Mouse (Mus musculus): Measurements from ENCODE around the gene 4833439L19Rik. TPM values are rescaled to one million over a fixed set of nuclear protein-coding genes. Genes with fewer than 3 reads are reported as not detected.

The 4833439L19Rik gene
- polyA plus RNA-seq, 1 experiment: 60.8 TPM

DNA sequence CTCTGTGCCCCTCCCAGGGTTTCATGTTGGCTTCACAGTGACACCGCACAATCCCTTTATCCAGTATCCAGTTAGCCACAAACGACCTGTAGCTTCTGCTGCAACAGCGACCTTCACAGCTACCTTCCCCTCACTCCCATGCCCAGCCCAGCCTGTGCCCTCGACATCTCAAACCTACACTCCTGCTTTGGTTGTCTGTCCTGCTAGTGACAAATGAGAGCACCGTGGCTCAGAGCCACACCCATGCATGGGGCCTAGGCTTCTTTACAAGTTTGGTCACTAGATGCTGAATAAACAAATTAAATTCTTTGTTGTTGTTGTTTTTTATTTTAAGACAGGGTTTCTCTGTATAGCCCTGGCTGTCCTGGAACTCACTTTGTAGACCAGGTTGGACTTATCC lies 42.0 kb upstream of the 4833439L19Rik start:
- H3K4me1 ChIP-seq (ENCODE audit: control insufficient read depth, insufficient read depth, low read length): peaks cover 13% of the 10 kb centered on the region
- no peak overlapping the region for H3K4me3 ChIP-seq (ENCODE audit: control insufficient read depth, low read depth, low read length)
- no peak overlapping the region for H3K27ac ChIP-seq (ENCODE audit: control insufficient read depth, insufficient read depth, low read depth, low read length)
- H3K36me3 ChIP-seq (ENCODE audit: control insufficient read depth, insufficient read depth, low read length): no peaks in the 10 kb centered on the region
- TF ChIP-seq CTCF (IDR thresholded peaks at IDR 0.05; ENCODE audit: control insufficient read depth, insufficient read depth, insufficient replicate concordance, low read depth, low read length): no peak
- no peak for TF ChIP-seq POLR2A (IDR thresholded peaks at IDR 0.05; ENCODE audit: control insufficient read depth, low read depth, low read length)
- H3K27me3 ChIP-seq (ENCODE audit: control insufficient read depth, insufficient read depth, low read length): no peaks in the 10 kb centered on the region

DNA sequence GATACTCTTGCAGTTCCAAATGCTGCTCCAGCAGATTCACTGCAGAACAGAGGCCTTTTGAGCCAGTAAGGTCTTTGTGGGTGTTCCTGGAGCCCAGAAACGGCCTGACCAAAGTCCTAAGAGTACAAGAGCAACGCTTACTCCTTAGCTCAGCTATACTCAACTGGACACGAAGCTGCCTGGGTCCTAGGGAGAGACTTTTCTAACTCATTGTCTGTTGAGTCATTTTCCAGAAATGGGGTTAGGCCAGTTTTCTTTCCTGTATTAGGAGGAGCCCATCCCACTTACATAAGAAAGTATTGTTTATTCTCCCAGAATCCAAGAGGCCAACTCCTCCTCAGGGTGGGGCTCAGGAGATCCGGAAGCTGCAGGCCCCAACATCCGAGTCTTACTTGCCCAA lies 40.2 kb upstream of the 4833439L19Rik start:
- Histone ChIP-seq H3K27ac (ENCODE audit: control insufficient read depth, insufficient read depth, low read depth, low read length) (no peak overlapping the region), H3K27me3 (ENCODE audit: control insufficient read depth, insufficient read depth, low read length) (no peaks in the 10 kb centered on the region), H3K4me3 (ENCODE audit: control insufficient read depth, low read depth, low read length) (no peak overlapping the region), H3K36me3 (ENCODE audit: control insufficient read depth, insufficient read depth, low read length) (no peaks in the 10 kb centered on the region), H3K4me1 (ENCODE audit: control insufficient read depth, insufficient read depth, low read length) (peaks cover 6% of the 10 kb centered on the region)
- no peak for TF ChIP-seq POLR2A (IDR thresholded peaks at IDR 0.05; ENCODE audit: control insufficient read depth, low read depth, low read length)
- no peak for TF ChIP-seq CTCF (IDR thresholded peaks at IDR 0.05; ENCODE audit: control insufficient read depth, insufficient read depth, insufficient replicate concordance, low read depth, low read length)

DNA sequence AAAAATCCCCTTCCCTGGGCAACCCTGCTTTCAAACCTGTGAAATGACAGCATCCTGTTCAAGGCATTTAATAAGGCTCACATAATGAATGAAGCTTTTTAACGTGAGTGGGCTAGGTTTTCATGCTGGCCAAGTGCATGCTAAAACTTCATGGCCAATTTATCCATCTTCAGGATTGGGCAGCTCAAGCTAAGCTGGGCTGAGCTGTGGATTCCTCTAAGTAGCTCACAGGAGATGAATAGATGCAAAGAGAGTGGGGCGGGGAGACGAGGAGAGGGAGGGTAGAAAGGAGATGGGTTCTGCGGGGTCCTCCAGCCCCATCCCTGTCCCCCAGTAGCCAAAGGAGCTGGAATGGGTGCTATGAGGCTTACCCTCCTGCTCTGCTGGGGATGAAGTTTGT lies 39.0 kb upstream of the 4833439L19Rik start:
- H3K4me3 ChIP-seq (ENCODE audit: control insufficient read depth, low read depth, low read length): no peak overlapping the region
- peaks cover 6% of the 10 kb centered on the region for H3K4me1 ChIP-seq (ENCODE audit: control insufficient read depth, insufficient read depth, low read length)
- TF ChIP-seq CTCF (IDR thresholded peaks at IDR 0.05; ENCODE audit: control insufficient read depth, insufficient read depth, insufficient replicate concordance, low read depth, low read length): no peak
- H3K27me3 ChIP-seq (ENCODE audit: control insufficient read depth, insufficient read depth, low read length): no peaks in the 10 kb centered on the region
- H3K36me3 ChIP-seq (ENCODE audit: control insufficient read depth, insufficient read depth, low read length): no peaks in the 10 kb centered on the region
- no peak overlapping the region for H3K27ac ChIP-seq (ENCODE audit: control insufficient read depth, insufficient read depth, low read depth, low read length)

- H3K4me3 ChIP-seq (ENCODE audit: control insufficient read depth, low read depth, low read length): no peak overlapping the region
- no peak overlapping the region for H3K27ac ChIP-seq (ENCODE audit: control insufficient read depth, insufficient read depth, low read depth, low read length)
- no peaks in the 10 kb centered on the region for H3K36me3 ChIP-seq (ENCODE audit: control insufficient read depth, insufficient read depth, low read length)
- no peak for TF ChIP-seq CTCF (IDR thresholded peaks at IDR 0.05; ENCODE audit: control insufficient read depth, insufficient read depth, insufficient replicate concordance, low read depth, low read length)
- TF ChIP-seq POLR2A (IDR thresholded peaks at IDR 0.05; ENCODE audit: control insufficient read depth, low read depth, low read length): no peak
- H3K4me1 ChIP-seq (ENCODE audit: control insufficient read depth, insufficient read depth, low read length): no peaks in the 10 kb centered on the region
- no peaks in the 10 kb centered on the region for H3K27me3 ChIP-seq (ENCODE audit: control insufficient read depth, insufficient read depth, low read length)
These were observed 38.3 kb upstream of the 4833439L19Rik start for GRCm38 (mm10) chr13:54603501-54603900.

GRCm38 (mm10) chr13:54602639-54603111 lies 37.4 kb upstream of the 4833439L19Rik start:
- H3K4me1 ChIP-seq (ENCODE audit: control insufficient read depth, insufficient read depth, low read length): no peaks in the 10 kb centered on the region
- no peaks in the 10 kb centered on the region for H3K27me3 ChIP-seq (ENCODE audit: control insufficient read depth, insufficient read depth, low read length)
- H3K27ac ChIP-seq (ENCODE audit: control insufficient read depth, insufficient read depth, low read depth, low read length): no peak overlapping the region

GRCm38 (mm10) chr13:54598622-54599143 lies 33.4 kb upstream of the 4833439L19Rik start:
- TF ChIP-seq POLR2A (IDR thresholded peaks at IDR 0.05; ENCODE audit: control insufficient read depth, low read depth, low read length) (no peak), CTCF (IDR thresholded peaks at IDR 0.05; ENCODE audit: control insufficient read depth, insufficient read depth, insufficient replicate concordance, low read depth, low read length) (no peak)
- no peaks in the 10 kb centered on the region; the same call in 1 of the 2 replicates for H3K4me1 ChIP-seq (ENCODE audit: control insufficient read depth, insufficient read depth, low read length)
- H3K4me3 ChIP-seq (ENCODE audit: control insufficient read depth, low read depth, low read length): no peak overlapping the region
- H3K27me3 ChIP-seq (ENCODE audit: control insufficient read depth, insufficient read depth, low read length): no peaks in the 10 kb centered on the region
- H3K27ac ChIP-seq (ENCODE audit: control insufficient read depth, insufficient read depth, low read depth, low read length): no peak overlapping the region
- no peaks in the 10 kb centered on the region for H3K36me3 ChIP-seq (ENCODE audit: control insufficient read depth, insufficient read depth, low read length)

More at GRCm38 (mm10) chr13:54602639-54603111, 37.4 kb upstream of the 4833439L19Rik start:
- H3K36me3 ChIP-seq (ENCODE audit: control insufficient read depth, insufficient read depth, low read length): no peaks in the 10 kb centered on the region
- H3K4me3 ChIP-seq (ENCODE audit: control insufficient read depth, low read depth, low read length): no peak overlapping the region
- TF ChIP-seq CTCF (IDR thresholded peaks at IDR 0.05; ENCODE audit: control insufficient read depth, insufficient read depth, insufficient replicate concordance, low read depth, low read length) (no peak), POLR2A (IDR thresholded peaks at IDR 0.05; ENCODE audit: control insufficient read depth, low read depth, low read length) (no peak)

DNA sequence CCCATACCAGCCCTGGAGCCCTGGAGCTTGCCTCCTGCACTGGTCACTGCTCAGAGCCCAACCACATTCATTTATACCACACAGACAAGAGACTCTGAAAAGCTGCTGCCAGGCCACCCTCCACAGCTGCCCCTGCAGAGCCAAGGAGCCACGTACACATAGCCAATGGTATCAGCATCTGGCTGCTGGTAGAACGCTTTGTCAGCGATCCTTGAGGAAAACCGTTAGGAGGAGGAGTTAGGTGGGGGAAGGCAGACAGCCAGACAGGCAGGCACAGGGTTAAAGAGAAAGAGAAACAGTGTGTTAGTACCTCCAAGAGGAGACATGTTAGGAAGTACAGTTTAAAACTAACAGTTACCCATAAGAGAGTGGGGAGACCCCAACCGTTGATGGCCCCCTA lies 31.6 kb upstream of the 4833439L19Rik start:
- H3K36me3 ChIP-seq (ENCODE audit: control insufficient read depth, insufficient read depth, low read length): no peaks in the 10 kb centered on the region
- no peak overlapping the region for H3K27ac ChIP-seq (ENCODE audit: control insufficient read depth, insufficient read depth, low read depth, low read length)
- TF ChIP-seq POLR2A (IDR thresholded peaks at IDR 0.05; ENCODE audit: control insufficient read depth, low read depth, low read length) (no peak), CTCF (IDR thresholded peaks at IDR 0.05; ENCODE audit: control insufficient read depth, insufficient read depth, insufficient replicate concordance, low read depth, low read length) (no peak)

More for the DNA sequence above, 31.6 kb upstream of the 4833439L19Rik start:
- Histone ChIP-seq H3K4me3 (ENCODE audit: control insufficient read depth, low read depth, low read length) (no peak overlapping the region), H3K4me1 (ENCODE audit: control insufficient read depth, insufficient read depth, low read length) (no peaks in the 10 kb centered on the region; the same call in 1 of the 2 replicates), H3K27me3 (ENCODE audit: control insufficient read depth, insufficient read depth, low read length) (no peaks in the 10 kb centered on the region)

Data from testis, adult 2 months (tissue).